Mouse (Mus musculus) CH12.LX (cell line): Measurements from ENCODE around the gene Sf3b4.

Experiments used
- CTCF ChIP-seq, 2 experiments: IDR thresholded peaks in 1 of 2; conservative IDR thresholded peaks in 1 of 2; 2 replicates each; pipeline ENCODE4 v1.5.1; 2011 to 2012; ENCODE audit warnings: low read depth in 2 of 2, low read length in 2 of 2, improper control_type of control experiment in 1 of 2, inconsistent platforms in 1 of 2, mild to moderate bottlenecking in 1 of 2, moderate library complexity in 1 of 2
- EP300 ChIP-seq: IDR thresholded peaks from 2 replicates; pipeline ENCODE4 v1.6.1; 2011; ENCODE audit warnings: low read length, improper control_type of control experiment
- MAX ChIP-seq: IDR thresholded peaks from 2 replicates; pipeline ENCODE4 v1.6.1; 2011; ENCODE audit warnings: low read length, improper control_type of control experiment
- MXI1 ChIP-seq: IDR thresholded peaks from 2 replicates; pipeline ENCODE4 v1.6.1; 2011; ENCODE audit warnings: mild to moderate bottlenecking, low read depth, low read length, improper control_type of control experiment
- NELFE ChIP-seq: IDR thresholded peaks from 2 replicates; pipeline ENCODE4 v1.6.1; 2011; ENCODE audit warnings: low read depth, low read length, improper control_type of control experiment
- POLR2AphosphoS2 ChIP-seq: IDR thresholded peaks from 2 replicates; pipeline ENCODE4 v1.6.1; 2011; ENCODE audit warnings: low read depth, low read length, improper control_type of control experiment
- USF2 ChIP-seq: conservative IDR thresholded peaks from 2 replicates; pipeline ENCODE4 v1.6.1; 2011; ENCODE audit warnings: low read depth, low read length, improper control_type of control experiment
- ZMIZ1 ChIP-seq: IDR thresholded peaks from 2 replicates; pipeline ENCODE4 v1.6.1; 2012; ENCODE audit warnings: low read depth, mild to moderate bottlenecking, inconsistent platforms, low read length, improper control_type of control experiment

DNA sequence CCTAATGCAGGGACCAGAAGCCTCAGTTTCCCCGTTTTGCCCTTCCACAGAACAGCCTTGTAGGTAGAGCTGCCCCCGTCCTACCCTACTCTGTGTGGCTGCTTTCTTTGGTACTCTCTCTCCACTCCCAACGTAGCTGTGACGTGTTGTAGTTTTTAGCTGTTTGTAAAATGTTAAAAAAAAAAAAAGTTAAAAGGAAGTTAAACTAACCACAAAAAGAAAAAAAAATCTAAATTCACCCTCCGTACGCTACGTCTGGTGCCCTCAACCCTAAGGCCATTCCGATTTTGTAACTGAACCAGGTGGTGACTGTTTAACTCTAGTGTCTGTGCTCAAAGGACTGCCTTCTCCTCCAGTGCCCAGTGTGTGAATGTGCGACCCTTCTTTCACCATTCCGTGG is 22.8 kb downstream of the Sf3b4 start:
- TF ChIP-seq POLR2AphosphoS2 (no peak), CTCF (conservative IDR thresholded peaks at IDR 0.05 in 1 of 2, IDR thresholded peaks at IDR 0.05 in 1 of 2; ENCODE audit: low read depth in 2 of 2, low read length in 2 of 2) (no peak), USF2 (no peak), ZMIZ1 (no peak), MAX (no peak), EP300 (no peak), NELFE (no peak), MXI1 (no peak)
